Mouse (Mus musculus): Measurements from ENCODE around the gene Gm19426. TPM values are rescaled to one million over a fixed set of nuclear protein-coding genes. Genes with fewer than 3 reads are reported as not detected.

Gene Gm19426
- total RNA-seq (2021), result under 1 TPM in 1 of 2 experiments, not detected in 1; 0.43 TPM
- long read RNA-seq, experiment 1, result 0 reads
- long read RNA-seq, experiment 2, result 0 reads

- peak; percentile 34 for DNase-seq (ENCODE audit: low spot score)
Observed at GRCm38 (mm10) chr2:84743561-84743960, at the start of gene Gm19426. TSS of gene Gm19426 (minus strand) at chr2:84743655.

- DNase-seq (ENCODE audit: low spot score), result no peak
Observed at GRCm38 (mm10) chr2:84793154-84793553, 49.7 kb upstream of the Gm19426 start.

GRCm38 (mm10) chr2:84792516-84792915, 49.1 kb upstream of the Gm19426 start:
- no peak for DNase-seq (ENCODE audit: low spot score)

- DNase-seq (ENCODE audit: low spot score), result no peak
Observed at GRCm38 (mm10) chr2:84790418-84790817, 47.0 kb upstream of the Gm19426 start.

GRCm38 (mm10) chr2:84788316-84788715, 44.9 kb upstream of the Gm19426 start:
- no peak for DNase-seq (ENCODE audit: low spot score)

- DNase-seq (ENCODE audit: low spot score), result no peak
Observed at GRCm38 (mm10) chr2:84783840-84784566, 40.5 kb upstream of the Gm19426 start.

GRCm38 (mm10) chr2:84783315-84783714, 39.9 kb upstream of the Gm19426 start:
- no peak for DNase-seq (ENCODE audit: low spot score)

- no peak for DNase-seq (ENCODE audit: low spot score)
Observed at GRCm38 (mm10) chr2:84779210-84779609, 35.8 kb upstream of the Gm19426 start.

- DNase-seq (ENCODE audit: low spot score), result no peak
Observed at GRCm38 (mm10) chr2:84777706-84778105, 34.3 kb upstream of the Gm19426 start.

GRCm38 (mm10) chr2:84775665-84776064, 32.2 kb upstream of the Gm19426 start:
- DNase-seq (ENCODE audit: low spot score), result peak; percentile 58

GRCm38 (mm10) chr2:84775241-84775640, 31.8 kb upstream of the Gm19426 start, which contains the start of gene Serping1:
TSS of gene Serping1 (minus strand) at chr2:84775444.
- no peak for DNase-seq (ENCODE audit: low spot score)

GRCm38 (mm10) chr2:84774751-84775150, 31.3 kb upstream of the Gm19426 start:
- peak; percentile 87 for DNase-seq (ENCODE audit: low spot score)

- no peak for DNase-seq (ENCODE audit: low spot score)
Observed at GRCm38 (mm10) chr2:84773195-84773594, 29.7 kb upstream of the Gm19426 start.

- DNase-seq (ENCODE audit: low spot score), result no peak
Observed at GRCm38 (mm10) chr2:84772454-84772853, 29.0 kb upstream of the Gm19426 start.

GRCm38 (mm10) chr2:84770501-84770900, 27.0 kb upstream of the Gm19426 start:
- peak; percentile 67 for DNase-seq (ENCODE audit: low spot score)

- no peak for DNase-seq (ENCODE audit: low spot score)
Observed at GRCm38 (mm10) chr2:84762818-84763217, 19.4 kb upstream of the Gm19426 start.

- DNase-seq (ENCODE audit: low spot score), result no peak
Observed at GRCm38 (mm10) chr2:84762295-84762694, 18.8 kb upstream of the Gm19426 start.

- DNase-seq (ENCODE audit: low spot score), result no peak
Observed at GRCm38 (mm10) chr2:84761840-84762239, 18.4 kb upstream of the Gm19426 start.

- DNase-seq (ENCODE audit: low spot score), result no peak
Observed at GRCm38 (mm10) chr2:84761309-84761708, 17.9 kb upstream of the Gm19426 start.

- DNase-seq (ENCODE audit: low spot score), result no peak
Observed at GRCm38 (mm10) chr2:84760777-84761176, 17.3 kb upstream of the Gm19426 start.

- peak; percentile 55 for DNase-seq (ENCODE audit: low spot score)
Observed at GRCm38 (mm10) chr2:84758542-84759127, 15.2 kb upstream of the Gm19426 start.

GRCm38 (mm10) chr2:84757026-84757682, 13.7 kb upstream of the Gm19426 start:
- no peak for DNase-seq (ENCODE audit: low spot score)

All from gastrocnemius, adult 18-20 months (tissue).